Mouse (Mus musculus): ENCODE measurements around the gene Arid3a.

DNA sequence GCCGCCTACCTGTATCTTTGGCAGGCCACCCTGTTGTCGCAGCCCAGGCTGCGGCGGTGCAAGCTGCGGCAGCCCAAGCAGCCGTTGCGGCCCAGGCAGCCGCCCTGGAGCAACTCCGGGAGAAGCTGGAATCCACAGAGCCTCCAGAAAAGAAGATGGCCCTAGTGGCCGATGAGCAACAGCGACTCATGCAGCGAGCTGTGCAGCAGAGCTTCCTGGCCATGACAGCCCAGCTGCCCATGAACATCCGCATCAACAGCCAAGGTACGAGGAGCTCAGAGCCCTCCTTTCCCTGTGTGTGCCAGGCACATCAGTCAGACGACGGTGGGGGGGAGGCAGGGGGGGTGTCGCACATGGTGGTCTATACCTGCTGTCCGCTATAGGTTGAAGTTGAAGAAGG lies 23.8 kb downstream of the Arid3a start:
- TF ChIP-seq EP300 (IDR thresholded peaks at IDR 0.05; ENCODE audit: insufficient read depth, low read depth, low read length) (no peak), CTCF (IDR thresholded peaks at IDR 0.05; ENCODE audit: low read depth, low read length) (no peak), POLR2A (IDR thresholded peaks at IDR 0.05; ENCODE audit: insufficient read depth, low read length) (no peak)
